Mouse (Mus musculus) R1 (cell line): ENCODE data around the gene Rgs6.

Experiments
- DNase-seq: peaks from one replicate; pipeline ENCODE4 v3.0.0-alpha.2; 2018; ENCODE audit warnings: low read depth, low spot score

Gene Rgs6

GRCm38 (mm10) chr12:82647876-82648275, 59.8 kb downstream of the Rgs6 start:
- no peak for DNase-seq

DNA sequence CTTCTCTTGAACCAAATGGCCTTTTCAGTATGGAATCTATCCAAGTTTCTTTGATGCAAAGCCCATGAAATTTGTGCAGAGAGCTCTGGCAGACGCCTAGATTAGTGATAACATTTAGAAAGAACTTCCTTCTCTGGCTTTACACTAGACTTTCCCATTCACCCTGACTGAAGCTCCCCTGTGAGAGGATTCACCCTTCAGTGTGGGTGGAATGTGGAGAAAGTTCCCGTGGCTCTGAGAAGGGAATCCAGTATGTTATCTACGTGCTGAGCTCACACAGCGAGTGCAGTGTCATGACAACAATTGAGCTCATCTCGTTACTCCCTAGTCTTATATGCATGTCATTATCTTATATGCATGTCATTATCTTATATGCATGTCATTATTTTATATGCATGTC, 61.9 kb downstream of the Rgs6 start:
- no peak for DNase-seq

DNA sequence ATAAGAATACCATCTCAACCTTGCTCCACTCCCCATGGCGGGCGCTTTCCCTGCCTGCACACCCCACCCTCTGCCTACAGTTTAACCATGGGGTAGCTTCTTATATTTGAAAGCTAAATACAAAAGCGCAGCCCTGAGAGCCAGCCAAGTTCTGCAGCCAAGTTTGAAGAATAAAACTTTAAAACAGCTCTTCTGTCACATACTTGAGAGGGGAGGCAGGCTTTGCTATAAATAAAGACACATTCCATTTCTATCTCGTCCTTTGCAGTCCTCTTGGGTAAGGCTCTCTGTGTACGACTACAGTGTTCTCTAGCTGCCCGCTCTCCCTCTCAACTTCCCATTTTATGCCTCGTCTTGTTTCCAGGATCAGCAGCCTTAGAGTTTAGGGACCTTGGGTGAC, 76.5 kb downstream of the Rgs6 start:
- DNase-seq: no peak

DNA sequence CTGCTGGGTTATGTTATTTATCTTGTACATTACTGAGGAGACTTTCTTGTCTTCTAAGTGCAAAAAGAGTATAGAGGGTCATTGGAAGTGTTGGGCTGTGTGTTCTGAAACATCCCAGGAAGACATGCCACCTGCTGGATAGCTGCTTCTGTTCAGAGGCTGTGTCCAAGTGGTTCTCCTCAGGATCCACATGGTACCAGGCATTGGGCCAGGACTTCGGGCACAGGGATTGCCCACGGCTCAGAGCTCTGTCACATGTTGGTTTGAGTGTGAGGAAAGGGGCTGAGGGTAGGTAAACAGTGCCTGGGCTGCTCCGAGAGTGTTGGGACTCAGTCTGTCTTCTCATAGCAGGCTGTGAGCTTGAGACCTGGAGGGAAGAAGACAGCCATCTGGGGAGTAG, 79.3 kb downstream of the Rgs6 start:
- no peak for DNase-seq

- DNase-seq: no peak
These were observed 82.2 kb downstream of the Rgs6 start for GRCm38 (mm10) chr12:82670201-82670737.

GRCm38 (mm10) chr12:82671591-82671990, 83.5 kb downstream of the Rgs6 start:
- no peak for DNase-seq

GRCm38 (mm10) chr12:82675137-82675536, 87.0 kb downstream of the Rgs6 start:
- DNase-seq: no peak

DNA sequence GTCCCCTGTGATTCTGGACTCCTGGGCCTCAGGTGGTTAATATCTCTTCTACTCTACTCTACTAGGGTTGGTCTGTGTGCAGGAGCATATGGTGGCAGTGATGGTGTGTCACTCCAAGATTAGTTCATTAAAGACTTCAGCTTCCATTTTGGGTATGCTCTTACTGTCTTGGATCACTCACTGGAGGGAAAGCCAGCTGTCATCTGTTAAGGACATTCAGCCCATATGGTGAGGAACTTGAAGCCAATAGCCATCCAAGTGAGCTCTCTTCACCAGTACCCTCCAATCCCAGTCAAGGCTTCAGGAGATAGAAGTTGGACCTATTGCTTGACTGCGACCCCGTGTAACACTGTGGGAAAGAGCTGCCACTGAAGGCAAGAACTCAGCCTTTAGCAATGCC, 98.9 kb downstream of the Rgs6 start:
- DNase-seq: no peak

DNA sequence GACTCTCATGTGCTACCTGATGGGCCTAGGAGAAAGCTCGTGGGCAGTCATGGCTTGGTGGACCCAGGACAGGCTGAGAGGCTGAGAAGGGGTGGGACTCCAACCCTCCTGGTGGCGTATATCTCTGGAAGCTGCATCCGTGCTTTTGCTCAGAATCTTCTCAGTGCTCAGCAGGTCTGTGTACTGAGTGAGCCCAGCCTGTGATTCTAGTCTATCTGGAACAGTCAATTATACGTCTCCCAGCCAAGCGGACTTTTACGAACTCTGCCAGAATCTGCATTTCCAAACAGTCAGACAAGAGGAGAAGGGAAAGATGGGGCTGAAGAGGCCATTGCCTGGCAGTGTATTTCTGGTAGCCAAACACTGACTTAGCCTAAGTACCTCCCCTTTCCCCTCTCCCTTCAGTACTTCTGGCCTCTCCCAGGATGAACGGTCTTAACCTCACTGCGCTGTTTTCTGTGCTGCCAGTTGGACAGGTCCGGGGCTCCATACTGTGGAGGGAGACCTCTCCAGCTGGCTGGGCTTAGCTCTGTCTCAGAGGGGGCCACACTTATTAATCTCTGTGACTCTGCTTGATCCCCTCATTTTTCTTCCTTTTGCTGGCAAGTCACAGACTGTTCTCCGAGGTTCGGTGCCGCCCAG, 110.9 kb downstream of the Rgs6 start:
- DNase-seq: peak; percentile 3

GRCm38 (mm10) chr12:82699528-82699905, 111.4 kb downstream of the Rgs6 start:
- DNase-seq: no peak

DNA sequence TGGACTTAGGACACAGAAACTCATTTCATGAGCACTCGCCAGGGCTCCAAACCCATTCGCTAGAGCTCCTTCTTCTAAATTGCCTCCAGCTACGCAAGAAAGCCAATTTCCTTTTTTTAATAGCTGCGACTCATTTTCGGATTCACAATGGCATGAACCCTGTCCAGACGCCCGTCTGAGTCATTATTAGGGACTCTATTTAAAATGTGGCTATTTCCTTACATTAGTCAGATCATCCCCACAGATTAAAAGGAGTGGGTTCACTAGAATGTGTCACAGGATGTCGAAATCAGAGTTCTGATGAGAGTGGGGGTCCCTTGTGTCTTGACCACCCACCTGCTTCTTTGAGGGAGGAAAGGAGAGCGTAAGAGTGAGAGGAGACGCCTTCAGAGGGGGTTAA, 112.1 kb downstream of the Rgs6 start:
- DNase-seq: no peak

DNA sequence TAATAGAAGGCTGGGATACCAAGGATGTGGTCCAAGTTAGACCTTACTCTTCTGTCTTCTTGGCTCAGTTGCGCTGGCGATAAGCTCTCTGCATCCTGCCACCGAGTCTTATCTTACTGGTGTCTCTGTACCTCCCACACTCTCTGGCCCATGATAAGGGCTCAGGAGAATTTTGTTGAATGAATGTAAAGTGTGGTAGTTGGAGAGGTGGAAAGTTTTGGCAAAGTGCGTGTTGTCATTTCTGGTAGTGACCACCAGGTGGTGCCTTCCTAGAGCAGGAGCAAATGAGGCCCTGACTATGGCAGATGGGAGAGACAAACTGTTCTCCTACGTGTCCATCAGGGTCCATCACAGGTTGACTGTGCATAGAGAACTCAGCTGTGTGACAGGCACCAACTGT, 112.7 kb downstream of the Rgs6 start:
- DNase-seq: peak; percentile 38

- DNase-seq: no peak
These were observed 113.3 kb downstream of the Rgs6 start for GRCm38 (mm10) chr12:82701359-82701758.

- DNase-seq: no peak
These were observed 122.3 kb downstream of the Rgs6 start for GRCm38 (mm10) chr12:82710376-82710775.

- no peak for DNase-seq
These were observed 126.2 kb downstream of the Rgs6 start for GRCm38 (mm10) chr12:82714284-82714683.

GRCm38 (mm10) chr12:82723017-82723540, 135.0 kb downstream of the Rgs6 start:
- DNase-seq: no peak

GRCm38 (mm10) chr12:82726255-82726654, 138.2 kb downstream of the Rgs6 start:
- DNase-seq: no peak

DNA sequence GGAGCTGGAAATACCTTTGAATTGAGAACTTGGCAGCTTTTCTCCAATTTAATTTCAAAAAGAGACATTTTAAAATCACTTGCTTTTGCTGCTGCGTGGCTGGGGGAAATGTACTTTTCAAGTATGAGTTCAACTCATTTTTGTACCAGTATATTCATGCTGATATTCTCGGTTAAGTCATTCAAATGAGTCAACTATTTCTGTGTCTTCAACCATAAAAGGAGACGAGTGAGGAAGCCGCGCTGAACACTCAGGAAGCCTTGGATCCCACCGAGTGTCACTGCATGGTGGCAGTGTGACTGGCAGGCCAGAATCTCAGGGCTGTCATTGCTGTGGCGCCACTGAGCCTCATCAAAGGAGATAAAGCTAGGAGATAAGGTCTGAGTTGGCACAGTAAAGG, 143.5 kb downstream of the Rgs6 start:
- no peak for DNase-seq

GRCm38 (mm10) chr12:82742955-82743354, 154.9 kb downstream of the Rgs6 start:
- no peak for DNase-seq

- DNase-seq: no peak
These were observed 155.9 kb downstream of the Rgs6 start for GRCm38 (mm10) chr12:82744026-82744425.

GRCm38 (mm10) chr12:82744826-82745225, 156.7 kb downstream of the Rgs6 start:
- no peak for DNase-seq

GRCm38 (mm10) chr12:82747099-82747498, 159.0 kb downstream of the Rgs6 start:
- no peak for DNase-seq

DNA sequence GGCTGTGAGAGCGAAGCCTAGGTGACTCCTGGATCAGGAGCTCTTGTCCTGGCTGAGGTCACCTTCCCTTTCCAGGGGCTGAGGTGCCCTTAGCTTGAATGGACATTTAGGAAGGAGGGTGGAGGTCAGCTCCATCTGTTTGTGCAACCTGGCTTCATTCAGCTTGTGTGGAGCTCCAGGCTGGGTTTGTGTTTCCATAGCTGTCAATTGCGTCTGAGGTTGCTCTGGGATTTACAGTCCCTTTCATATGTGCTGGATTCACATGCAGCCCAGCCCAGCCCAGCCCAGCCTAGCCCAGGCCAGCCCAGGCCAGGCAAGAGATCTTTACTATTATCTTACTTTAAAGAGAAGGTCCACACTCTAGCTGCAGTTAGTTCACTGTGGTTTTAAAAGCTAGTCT, 163.8 kb downstream of the Rgs6 start:
- DNase-seq: no peak

DNA sequence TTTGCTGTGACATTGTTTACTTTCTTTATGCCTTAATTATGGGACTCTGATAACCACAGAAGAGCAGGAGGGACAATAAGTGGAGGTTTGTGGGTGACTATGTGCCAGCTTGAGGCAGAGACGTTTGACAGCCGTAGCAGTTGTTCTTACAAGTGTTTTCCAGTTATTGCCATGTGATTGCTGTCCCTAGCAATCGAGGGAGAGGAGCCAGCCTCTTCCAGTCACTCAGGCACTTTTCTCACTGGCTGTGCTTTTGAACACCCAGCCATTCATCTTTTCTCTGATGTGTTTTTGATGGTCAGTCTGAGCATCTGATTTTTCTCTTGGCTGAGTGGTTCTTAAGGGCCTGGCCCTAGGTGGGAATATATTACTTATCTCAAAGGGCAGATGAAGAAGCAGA, 166.4 kb downstream of the Rgs6 start:
- no peak for DNase-seq
